Mouse (Mus musculus) heart, postnatal 0 days (tissue): Measurements from ENCODE around the gene Tkfc.

Source experiments
- CTCF ChIP-seq: IDR thresholded peaks from 2 replicates; pipeline ENCODE4 v1.5.1; 2016; ENCODE audit warnings: antibody characterized with exemption, control low read depth, low read depth
- EP300 ChIP-seq: IDR thresholded peaks from 2 replicates; pipeline ENCODE4 v1.6.1; 2016; ENCODE audit warnings: antibody characterized with exemption, low read depth

GRCm38 (mm10) chr19:10603660-10604523 lies 1.6 kb downstream of the Tkfc start:
- TF ChIP-seq EP300 (no peak), CTCF (no peak)
